ENCODE assay signal across 8 mouse cellular contexts in the genomic region with DNA sequence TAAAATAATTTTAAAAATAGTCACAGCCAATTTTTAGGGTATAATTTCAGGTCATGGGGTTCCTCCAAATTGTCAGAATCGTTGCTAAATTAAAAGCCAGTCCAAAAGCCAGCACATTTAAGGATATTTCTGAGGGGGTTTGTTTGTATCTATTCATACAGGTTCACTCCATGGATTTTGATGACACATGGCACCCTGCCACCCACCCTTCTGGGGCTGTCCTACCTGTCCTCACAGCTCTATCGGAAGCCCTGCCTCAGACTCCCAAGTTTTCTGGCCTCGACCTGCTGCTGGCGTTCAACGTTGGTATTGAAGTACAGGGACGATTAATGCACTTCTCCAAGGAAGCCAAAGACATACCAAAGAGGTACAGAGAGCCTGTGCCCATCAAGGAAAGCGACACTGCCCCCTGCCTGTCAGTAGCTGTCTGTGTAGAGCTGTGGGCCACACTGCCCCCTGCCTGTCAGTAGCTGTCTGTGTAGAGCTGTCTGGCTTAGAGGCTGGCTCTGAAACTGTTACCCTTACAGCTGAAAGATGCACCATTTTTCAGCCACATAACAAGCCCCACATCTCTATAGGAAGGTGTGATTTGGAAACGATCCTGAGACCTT. TPM values are rescaled to one million over a fixed set of nuclear protein-coding genes. Genes with fewer than 3 reads are reported as not detected.
DNase-seq lines count a peak whose midpoint lies in the region; ATAC-seq lines count a peak whose summit lies in the region.

No protein-coding gene starts in this region.

- H3K4me3 ChIP-seq in midbrain, embryonic 12.5 days = no peak overlapping the region

- no peaks in the 10 kb centered on the region for H3K36me3 ChIP-seq in midbrain, embryonic 12.5 days

- H3K27me3 ChIP-seq in midbrain, embryonic 12.5 days = no peaks in the 10 kb centered on the region

- no peaks in the 10 kb centered on the region for H3K4me1 ChIP-seq in midbrain, embryonic 12.5 days

- H3K4me2 ChIP-seq in midbrain, embryonic 12.5 days (replicated peaks) = no peak overlapping the region

- WGBS in midbrain, embryonic 12.5 days = 38% methylated on average over 8 of the region's 8 CpGs

- H3K9me3 ChIP-seq in midbrain, embryonic 12.5 days = no peaks in the 10 kb centered on the region

- H3K27ac ChIP-seq in midbrain, embryonic 12.5 days (replicated peaks) = no peak overlapping the region

- peak; percentile 85 for ATAC-seq in cerebellum, adult (ENCODE audit: insufficient number of reproducible peaks, low FRiP score, low TSS enrichment)
- peak; percentile 77 for ATAC-seq in midbrain, embryonic 12.5 days (ENCODE audit: low FRiP score, low read depth)

- no peak for DNase-seq in cerebellum, adult 11-12 months
- peak; percentile 80 for DNase-seq in embryo, embryonic 11 days
- peak; percentile 42 to 80 for DNase-seq in gastrocnemius, postnatal 4 days (ENCODE audit: low spot score in 2 of 2)
- DNase-seq in kidney, adult 11 months = peak; percentile 70
- DNase-seq in left cerebral cortex, postnatal 4 days = peak; percentile 80
- peak; percentile 62 for DNase-seq in spleen, adult 12 weeks (ENCODE audit: low spot score)

- H3K9ac ChIP-seq in midbrain, embryonic 12.5 days (replicated peaks) = no peak overlapping the region

- intact Hi-C loops in left cerebral cortex, postnatal 4 days (cut with DNase I) = no loop called here

RNA-seq across cellular contexts. Expression of a gene that starts 4.5 kb away (rescaled TPM):
- not detected for total RNA-seq in gastrocnemius, postnatal 4 days (2021)
- not detected for total RNA-seq in left cerebral cortex, postnatal 4 days (2021)
- not detected in 2 replicates for polyA plus RNA-seq in midbrain, embryonic 12.5 days (2016; fragmentation: Nextera tagmentation; extraction: Ambion mirVana)

RNA-seq across cellular contexts. Expression of a gene that starts 18.8 kb away (rescaled TPM):
- total RNA-seq in gastrocnemius, postnatal 4 days (2021) = 10 to 100 TPM; 14.4 to 15.2 TPM
- 1 to 10 TPM; 5.0 to 5.7 TPM for total RNA-seq in left cerebral cortex, postnatal 4 days (2021)
- 20.6 and 21.9 TPM in 2 replicates for polyA plus RNA-seq in midbrain, embryonic 12.5 days (2016; fragmentation: Nextera tagmentation; extraction: Ambion mirVana)

RNA-seq across cellular contexts. Expression of a gene that starts 48.1 kb away (rescaled TPM):
- total RNA-seq in gastrocnemius, postnatal 4 days (2021) = 10 to 100 TPM; 52.2 to 63.6 TPM
- total RNA-seq in left cerebral cortex, postnatal 4 days (2021) = 10 to 100 TPM; 67.2 to 71.3 TPM
- polyA plus RNA-seq in midbrain, embryonic 12.5 days (2016; fragmentation: Nextera tagmentation; extraction: Ambion mirVana) = 26.3 and 27.2 TPM in 2 replicates
